Mouse (Mus musculus) embryonic facial prominence, embryonic 13.5 days (tissue): Measurements from ENCODE around the gene Prdm13. TPM values are rescaled to one million over a fixed set of nuclear protein-coding genes. Genes with fewer than 3 reads are reported as not detected.
A peak's percentile ranks its signal among the peaks of the same experiment; 100 is the strongest.

ENCODE experiments used
- ATAC-seq: fragments of 200-750 bp; cut with Nextera tagmentation; 2 replicates; pipeline ENCODE4 v1.8.0; 2017; ENCODE audit warnings: low read depth; ENCODE audit not compliant: insufficient number of reproducible peaks, insufficient read depth, low FRiP score, low TSS enrichment
- H3K27ac ChIP-seq: fragments of 300-500 bp; sonication (generic); 2 replicates; pipeline ENCODE4 v1.5.1; 2015; ENCODE audit warnings: moderate library complexity, mild to moderate bottlenecking, inconsistent platforms
- H3K27me3 ChIP-seq: fragments of 300-500 bp; sonication (generic); 2 replicates; pipeline ENCODE4 v1.6.1; 2015; ENCODE audit warnings: mild to moderate bottlenecking, inconsistent platforms
- H3K36me3 ChIP-seq: fragments of 300-500 bp; sonication (generic); 2 replicates; pipeline ENCODE4 v1.6.1; 2015; ENCODE audit warnings: mild to moderate bottlenecking, inconsistent platforms
- H3K4me1 ChIP-seq: fragments of 300-500 bp; sonication (generic); 2 replicates; pipeline ENCODE4 v1.6.1; 2015; ENCODE audit warnings: inconsistent platforms
- H3K4me2 ChIP-seq: fragments of 300-500 bp; sonication (generic); 2 replicates; pipeline ENCODE4 v1.6.1; 2015; ENCODE audit warnings: moderate library complexity, mild to moderate bottlenecking, inconsistent platforms
- H3K4me3 ChIP-seq: fragments of 300-500 bp; sonication (generic); 2 replicates; pipeline ENCODE4 v1.5.1; 2015; ENCODE audit warnings: mild to moderate bottlenecking, inconsistent platforms
- H3K9ac ChIP-seq: fragments of 300-500 bp; sonication (generic); 2 replicates; pipeline ENCODE4 v1.6.1; 2015; ENCODE audit warnings: mild to moderate bottlenecking, inconsistent platforms
- H3K9me3 ChIP-seq: fragments of 300-500 bp; sonication (generic); 2 replicates; pipeline ENCODE4 v1.6.1; 2016; ENCODE audit warnings: inconsistent platforms
- WGBS: fragments of 180-500 bp; shearing (Covaris S2); methylation state at CpG from one replicate; pipeline ENCODE4 v1.1.7; 2015; ENCODE audit warnings: mixed read lengths; 5-methylcytosine and 5-hydroxymethylcytosine counted together
- polyA plus RNA-seq: library from polyadenylated mRNA; unstranded; fragments of >200 nt; fragmentation: Nextera tagmentation; extraction: Ambion mirVana; gene quantifications from 2 replicates; pipeline ENCODE4 v1.2.1, GENCODE M21; 2015

Prdm13 gene
- polyA plus RNA-seq, 1 experiment from 2014 or later, result not detected

DNA sequence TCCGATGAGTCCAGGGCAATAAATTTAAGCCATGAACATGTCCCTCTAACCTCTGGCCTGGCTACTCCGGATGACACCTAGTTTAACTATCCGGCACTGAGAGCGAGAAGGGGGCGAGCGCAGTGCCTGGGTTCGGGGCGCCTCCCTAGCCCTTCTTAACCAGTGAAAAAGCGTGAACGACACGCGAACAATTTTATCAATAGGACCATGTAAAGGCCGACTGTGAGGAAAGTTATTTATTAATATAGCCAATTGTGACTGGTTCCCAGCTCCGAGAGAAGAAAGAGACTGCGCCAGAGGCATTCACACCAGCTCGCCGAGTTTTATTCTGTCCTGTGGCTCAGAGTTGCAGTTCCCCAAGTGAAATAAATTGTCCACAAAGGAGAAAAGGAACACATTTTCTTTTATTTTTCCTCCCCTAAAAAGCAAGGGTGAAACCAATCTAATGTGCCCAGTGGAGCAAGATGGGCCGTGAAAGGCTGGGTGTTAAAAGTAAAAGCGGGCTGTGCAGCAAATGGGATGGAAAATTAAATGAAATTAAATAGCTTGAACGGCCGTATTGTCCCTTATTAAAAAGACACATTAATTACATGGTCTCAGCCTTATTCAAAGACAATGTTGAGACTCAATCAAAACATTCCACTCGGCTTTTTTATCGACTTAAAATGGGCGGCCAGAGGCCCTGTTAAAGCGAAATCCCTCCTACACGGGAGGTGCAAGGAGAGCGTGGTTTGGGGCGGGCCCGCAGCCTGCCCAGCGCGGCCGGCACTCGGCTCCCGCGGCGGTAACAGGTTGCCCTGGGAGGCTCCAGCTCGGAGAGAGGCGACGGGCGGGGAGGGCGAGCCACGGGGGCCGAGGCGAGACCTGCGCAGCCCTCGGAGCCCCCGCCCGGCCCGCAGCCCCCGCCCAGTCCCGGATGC lies 2.3 kb upstream of the Prdm13 start:
- peak overlapping the region; percentile 73 for H3K4me2 ChIP-seq
- 2% methylated on average over 50 of the region's 51 CpGs for WGBS
- peak overlapping the region; percentile 46 for H3K4me3 ChIP-seq
- H3K4me1 ChIP-seq, result peaks cover 9% of the 10 kb centered on the region
- peaks cover 99% of the 10 kb centered on the region for H3K27me3 ChIP-seq
- H3K27ac ChIP-seq, result no peak overlapping the region
- H3K36me3 ChIP-seq, result no peaks in the 10 kb centered on the region
- peak overlapping the region; percentile 44; the same call in 1 of the 2 replicates for H3K9ac ChIP-seq
- H3K9me3 ChIP-seq, result no peaks in the 10 kb centered on the region
- no peak for ATAC-seq

DNA sequence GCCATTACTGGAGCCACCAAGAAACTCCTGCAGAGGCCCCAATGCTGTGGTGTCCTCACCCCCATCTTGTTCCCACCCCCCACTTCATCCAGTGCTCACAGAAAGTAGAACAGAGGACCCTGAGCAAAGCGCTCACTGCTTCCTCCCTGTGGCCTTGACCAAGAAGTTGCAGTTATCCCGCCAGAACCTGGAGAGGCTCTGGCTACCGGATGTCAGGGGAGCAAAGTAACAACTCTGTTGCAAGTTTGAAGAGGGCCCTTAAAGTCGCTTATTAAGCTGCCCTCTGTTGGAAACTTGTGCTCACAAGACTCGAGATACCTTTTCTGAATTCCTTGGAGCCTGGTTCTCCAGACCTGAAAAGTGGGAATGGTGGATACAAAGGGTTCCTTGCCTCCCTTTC lies 1.2 kb upstream of the Prdm13 start:
- Histone ChIP-seq H3K27me3 (peaks cover 99% of the 10 kb centered on the region), H3K4me2 (no peak overlapping the region), H3K4me3 (no peak overlapping the region), H3K9me3 (no peaks in the 10 kb centered on the region), H3K36me3 (no peaks in the 10 kb centered on the region), H3K27ac (no peak overlapping the region), H3K4me1 (peaks cover 9% of the 10 kb centered on the region), H3K9ac (no peak overlapping the region)
- no peak for ATAC-seq
- under 1% methylated on average over 5 of the region's 5 CpGs for WGBS

DNA sequence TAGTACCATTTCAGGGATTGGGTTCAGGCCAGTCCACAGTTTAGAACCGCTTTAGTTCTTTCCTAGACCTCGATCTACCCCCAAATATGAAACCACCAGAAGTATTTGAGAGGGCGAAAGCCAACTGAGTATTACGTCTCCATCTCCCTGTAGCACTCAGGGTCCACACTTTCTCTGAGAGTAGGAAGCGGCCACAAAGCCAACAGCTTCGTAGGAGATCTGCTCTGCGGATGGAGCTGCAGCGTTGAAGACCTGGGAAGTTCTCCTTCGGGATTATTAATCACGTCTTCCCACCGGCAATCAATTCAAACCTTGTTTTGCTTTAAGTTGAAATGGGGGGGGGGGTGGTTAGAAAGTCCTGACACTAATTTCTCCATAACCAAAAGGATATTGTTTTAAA lies 653 bp upstream of the Prdm13 start:
- Histone ChIP-seq H3K9me3 (no peaks in the 10 kb centered on the region), H3K4me3 (no peak overlapping the region), H3K36me3 (no peaks in the 10 kb centered on the region), H3K4me1 (peaks cover 9% of the 10 kb centered on the region), H3K27ac (no peak overlapping the region), H3K4me2 (no peak overlapping the region), H3K27me3 (peaks cover 99% of the 10 kb centered on the region), H3K9ac (no peak overlapping the region)
- 2% methylated on average over 11 of the region's 11 CpGs for WGBS
- ATAC-seq, result no peak

DNA sequence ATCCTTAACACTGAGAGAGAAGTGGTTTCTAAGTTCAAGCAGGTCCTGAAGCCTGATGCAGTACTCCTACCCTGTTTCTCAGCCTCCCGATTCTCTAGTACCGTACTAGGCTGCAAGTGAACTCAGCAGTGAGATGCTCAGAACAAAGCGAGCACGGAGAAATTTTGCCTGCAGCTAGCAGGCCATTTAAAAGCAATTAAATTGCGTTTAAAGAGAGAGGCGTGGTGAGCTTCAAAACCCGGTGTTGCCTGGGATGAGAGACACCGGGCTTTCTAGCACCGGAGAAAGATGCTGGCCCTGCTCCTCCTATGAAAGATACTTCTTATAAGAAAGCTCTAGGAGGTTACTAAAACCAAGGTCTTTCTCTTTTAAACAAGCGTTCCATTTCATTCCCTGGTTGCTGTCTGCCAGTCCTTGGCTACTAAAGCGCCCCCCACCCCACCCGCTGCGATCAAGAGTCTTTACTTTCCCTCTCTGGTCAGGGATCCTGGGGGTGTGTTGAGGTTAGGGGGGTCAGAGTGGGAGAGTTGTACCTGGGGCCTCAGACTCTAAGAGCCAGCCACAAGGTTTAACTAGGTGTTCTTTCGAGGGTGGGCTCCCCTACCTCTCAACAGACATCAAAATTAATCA lies 1.3 kb downstream of the Prdm13 start:
- Histone ChIP-seq H3K4me2 (no peak overlapping the region), H3K27me3 (peaks cover 99% of the 10 kb centered on the region), H3K4me3 (no peak overlapping the region), H3K27ac (no peak overlapping the region), H3K9ac (no peak overlapping the region), H3K36me3 (no peaks in the 10 kb centered on the region), H3K9me3 (no peaks in the 10 kb centered on the region), H3K4me1 (peaks cover 13% of the 10 kb centered on the region)
- no peak for ATAC-seq
- 1% methylated on average over 14 of the region's 14 CpGs for WGBS

DNA sequence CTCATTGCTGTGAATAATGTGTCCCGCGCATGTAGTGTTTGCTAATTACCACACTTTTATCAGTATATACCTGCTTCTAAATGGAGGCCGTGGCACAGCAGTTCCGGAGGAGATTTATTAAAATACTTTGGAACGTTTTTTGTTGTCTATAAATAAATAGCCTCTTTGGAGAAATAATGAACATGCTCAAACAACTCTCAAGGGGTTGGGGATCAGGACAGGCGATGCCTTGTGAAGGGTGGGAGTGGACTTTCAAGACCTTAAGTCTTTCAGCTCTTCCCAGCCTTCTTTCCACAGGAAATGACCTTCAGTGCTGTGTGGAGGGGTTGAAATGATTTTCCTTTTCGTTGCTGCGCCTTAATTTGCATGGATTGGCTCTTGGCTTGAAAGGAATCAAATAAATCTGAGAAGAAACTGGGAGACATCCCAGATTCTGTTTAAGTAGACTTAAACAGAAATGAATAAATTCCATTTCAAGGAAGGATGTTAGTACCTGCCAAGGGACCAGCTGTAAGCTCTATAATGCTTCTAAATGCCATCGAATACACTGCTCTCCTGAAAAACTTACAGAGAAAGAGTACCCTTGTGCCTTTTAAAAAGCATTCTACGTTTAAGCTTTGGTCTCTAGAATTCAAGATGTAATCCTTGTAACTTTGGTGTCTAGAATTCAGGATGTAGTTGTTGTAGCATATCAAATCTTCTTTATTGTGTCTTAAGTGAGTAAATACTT lies 3.2 kb downstream of the Prdm13 start:
- no peak for ATAC-seq
- Histone ChIP-seq H3K4me3 (no peak overlapping the region), H3K36me3 (no peaks in the 10 kb centered on the region), H3K9ac (no peak overlapping the region), H3K4me1 (peaks cover 17% of the 10 kb centered on the region), H3K27ac (no peak overlapping the region), H3K9me3 (no peaks in the 10 kb centered on the region), H3K4me2 (no peak overlapping the region), H3K27me3 (peaks cover 100% of the 10 kb centered on the region)
- 9% methylated on average over 10 of the region's 10 CpGs for WGBS

DNA sequence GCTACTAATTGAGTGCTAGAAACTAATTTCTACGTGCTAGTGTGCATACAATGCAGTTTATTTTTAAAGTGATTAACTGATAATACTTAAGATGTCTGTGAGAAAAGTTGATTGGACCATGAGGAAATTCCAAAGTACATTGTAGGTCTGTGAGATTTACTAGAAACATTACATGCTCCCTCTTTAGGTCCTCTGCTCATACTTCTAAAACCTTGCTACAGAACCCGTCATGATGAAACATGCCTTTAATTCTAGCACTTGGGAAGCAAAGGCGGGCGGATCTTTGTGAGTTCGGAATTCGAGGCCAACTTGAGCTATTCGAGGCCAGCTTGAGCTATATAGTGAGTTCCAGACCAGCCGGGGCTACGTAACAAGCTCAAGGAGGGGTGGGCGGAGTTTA lies 4.8 kb downstream of the Prdm13 start:
- Histone ChIP-seq H3K4me3 (no peak overlapping the region), H3K4me2 (no peak overlapping the region), H3K9me3 (no peaks in the 10 kb centered on the region), H3K27ac (no peak overlapping the region), H3K4me1 (peaks cover 17% of the 10 kb centered on the region), H3K9ac (no peak overlapping the region), H3K27me3 (peaks cover 99% of the 10 kb centered on the region), H3K36me3 (no peaks in the 10 kb centered on the region)
- no peak for ATAC-seq
- WGBS, result 2% methylated on average over 10 of the region's 10 CpGs

DNA sequence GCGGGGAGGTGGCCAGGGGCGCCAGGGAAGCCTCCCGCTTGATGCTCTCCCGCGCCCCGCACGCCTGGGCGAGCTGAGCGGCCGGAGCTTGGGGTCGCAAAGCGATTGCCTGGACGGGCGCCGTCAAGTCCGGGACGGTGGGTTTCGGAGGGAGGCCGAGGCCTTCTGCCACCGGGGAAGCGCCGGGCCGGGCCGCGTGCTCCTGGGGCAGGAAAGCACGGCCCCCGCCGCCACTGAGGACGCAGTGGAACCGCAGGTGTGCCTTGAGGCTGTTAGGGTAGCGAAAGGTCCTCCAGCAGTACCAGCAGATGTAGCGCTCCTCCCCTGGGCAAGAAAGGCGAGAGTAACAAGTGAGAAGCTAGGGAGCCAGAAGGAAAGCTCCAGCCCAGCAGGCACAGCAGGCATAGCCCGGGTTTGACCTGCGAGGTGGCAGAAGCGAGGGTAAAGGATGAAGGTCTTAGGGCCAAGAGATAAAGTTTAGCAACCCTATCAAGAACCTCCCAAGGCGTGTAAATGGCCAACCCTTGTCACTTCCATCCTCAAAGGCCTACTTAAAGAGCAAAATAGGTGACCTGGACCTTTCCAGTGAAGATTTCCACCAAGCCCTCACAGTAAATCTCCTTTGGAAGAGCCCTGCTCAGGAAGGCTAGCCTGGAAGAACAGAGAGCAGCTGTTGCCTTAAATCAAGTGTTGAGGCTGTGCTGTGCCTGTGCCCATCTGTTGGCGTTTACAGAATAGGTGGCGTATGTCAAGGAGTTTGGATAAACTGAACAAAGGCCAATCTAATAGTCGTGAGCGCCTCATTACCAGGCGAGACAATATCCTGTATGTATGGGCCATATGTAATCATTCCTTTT lies 5.9 kb downstream of the Prdm13 start:
- ATAC-seq, result 0 out of 2 replicates have a peak, but pooled peaks have one; percentile 5
- Histone ChIP-seq H3K4me2 (peak overlapping the region; percentile 63), H3K9me3 (no peaks in the 10 kb centered on the region), H3K36me3 (no peaks in the 10 kb centered on the region), H3K27ac (no peak overlapping the region), H3K27me3 (peaks cover 99% of the 10 kb centered on the region), H3K4me1 (peaks cover 17% of the 10 kb centered on the region), H3K9ac (no peak overlapping the region), H3K4me3 (peak overlapping the region; percentile 43)
- WGBS, result 2% methylated on average over 42 of the region's 42 CpGs

DNA sequence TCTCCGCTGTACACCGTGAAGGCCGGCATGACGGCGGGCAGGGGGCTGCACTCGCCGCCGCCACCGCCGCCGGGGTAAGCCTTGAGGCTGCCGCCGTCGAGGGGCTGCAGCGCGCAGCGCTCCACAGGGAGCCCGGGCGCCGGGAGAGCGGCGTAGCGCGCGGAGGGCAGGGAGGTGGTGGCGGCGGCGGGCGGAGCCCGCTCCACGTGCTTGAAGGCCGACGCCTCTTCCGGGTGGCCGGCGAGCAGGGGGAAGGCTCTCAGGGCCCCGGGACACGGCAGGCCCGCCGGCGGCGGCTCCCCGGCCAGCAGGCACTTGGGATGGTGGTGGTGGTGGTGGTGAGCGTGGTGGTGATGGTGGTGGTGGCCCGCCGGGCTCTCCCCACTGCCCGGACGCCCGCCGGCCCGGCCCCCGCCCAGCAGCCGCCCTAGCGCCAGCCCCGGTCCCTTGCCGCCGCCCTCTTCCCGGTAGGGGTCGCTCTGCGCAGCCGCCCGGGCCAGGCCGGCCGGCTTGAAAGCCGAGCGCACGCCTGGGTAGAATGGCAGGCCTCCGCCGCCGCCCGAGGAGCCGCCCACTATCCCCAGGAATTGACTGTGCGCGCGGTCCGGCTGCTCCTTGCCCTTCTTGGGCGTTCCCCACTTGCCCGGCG lies 6.7 kb downstream of the Prdm13 start:
- H3K9me3 ChIP-seq, result no peaks in the 10 kb centered on the region
- WGBS, result under 1% methylated on average over 64 of the region's 79 CpGs

DNA sequence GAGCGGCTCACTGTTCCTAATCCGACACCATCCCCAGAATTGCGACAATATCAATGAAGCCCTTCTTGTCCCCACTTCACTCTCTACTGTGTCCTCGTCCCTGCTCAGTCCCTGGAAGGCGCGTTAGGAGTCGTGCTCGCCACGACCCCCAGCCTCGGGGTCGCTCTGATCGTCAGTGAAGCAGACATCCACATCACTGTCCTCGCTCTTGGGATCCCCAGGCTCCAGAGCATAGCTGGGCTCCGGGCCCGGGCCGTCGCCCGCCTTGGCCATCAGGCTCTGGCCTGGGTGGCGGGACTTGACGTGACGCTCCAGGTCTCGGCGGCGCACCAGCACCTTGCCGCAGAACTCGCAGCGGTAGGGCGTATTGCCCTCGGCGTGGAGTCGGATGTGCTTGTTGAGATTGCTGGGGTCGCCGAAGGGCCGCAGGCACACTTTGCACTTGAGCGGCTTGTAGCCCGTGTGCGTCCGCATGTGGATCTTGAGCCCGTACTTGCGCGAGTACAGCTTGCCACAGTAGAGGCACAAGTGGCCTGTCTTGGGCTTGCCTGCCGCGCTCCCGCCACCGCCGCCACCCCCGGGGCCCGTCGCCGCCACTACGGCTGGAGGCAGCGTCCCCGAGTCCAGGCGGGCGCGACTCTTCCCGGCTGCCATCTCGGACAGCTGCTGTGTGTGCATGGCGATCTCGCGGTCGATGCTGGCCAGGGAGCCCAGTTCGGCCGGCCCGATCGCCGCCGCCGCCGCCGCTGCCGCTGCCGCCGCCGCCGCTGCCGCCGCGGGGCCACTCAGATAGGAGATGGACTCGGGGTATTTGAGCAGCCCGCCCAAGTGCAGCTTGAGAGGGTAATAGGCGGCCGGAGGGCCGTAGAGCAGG lies 7.4 kb downstream of the Prdm13 start:
- no peak overlapping the region for H3K27ac ChIP-seq
- peaks cover 17% of the 10 kb centered on the region for H3K4me1 ChIP-seq
- peaks cover 98% of the 10 kb centered on the region for H3K27me3 ChIP-seq
- WGBS, result under 1% methylated on average over 84 of the region's 84 CpGs
- H3K4me3 ChIP-seq, result peak overlapping the region; percentile 43
- H3K4me2 ChIP-seq, result peak overlapping the region; percentile 63
- no peaks in the 10 kb centered on the region for H3K9me3 ChIP-seq
- no peak overlapping the region for H3K9ac ChIP-seq
- 0 out of 2 replicates have a peak, but pooled peaks have one; percentile 5 for ATAC-seq
- no peaks in the 10 kb centered on the region for H3K36me3 ChIP-seq

More for the DNA sequence above, 6.7 kb downstream of the Prdm13 start:
- peak; percentile 66 for ATAC-seq
- Histone ChIP-seq H3K36me3 (no peaks in the 10 kb centered on the region), H3K4me3 (peak overlapping the region; percentile 43), H3K27ac (no peak overlapping the region), H3K9ac (0 out of 2 replicates have a peak overlapping the region, but pooled peaks have one; percentile 21), H3K4me2 (peak overlapping the region; percentile 63), H3K27me3 (peaks cover 99% of the 10 kb centered on the region), H3K4me1 (peaks cover 17% of the 10 kb centered on the region)

DNA sequence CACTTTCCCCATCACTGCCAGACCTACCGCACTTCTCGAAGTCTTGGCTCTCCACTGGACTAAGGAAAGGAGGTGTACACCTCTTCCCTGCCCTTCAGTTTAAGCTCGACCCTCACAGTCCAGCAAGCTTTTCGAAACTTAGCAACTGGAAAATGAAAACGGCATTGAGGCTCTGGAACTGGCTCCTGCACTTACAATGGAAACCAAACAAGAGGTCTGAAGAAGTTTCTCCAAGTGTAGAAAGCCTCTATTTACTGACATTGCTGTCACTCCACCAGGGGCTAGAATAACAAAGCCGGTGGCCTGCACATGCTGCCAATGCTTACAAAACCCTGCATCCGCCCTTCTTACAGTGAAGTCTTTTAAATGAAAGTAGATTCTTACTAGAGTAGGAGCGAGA lies 11.1 kb downstream of the Prdm13 start:
- Histone ChIP-seq H3K4me1 (peaks cover 16% of the 10 kb centered on the region), H3K36me3 (no peaks in the 10 kb centered on the region), H3K9ac (no peak overlapping the region), H3K27ac (no peak overlapping the region), H3K4me3 (no peak overlapping the region), H3K4me2 (no peak overlapping the region), H3K27me3 (peaks cover 92% of the 10 kb centered on the region), H3K9me3 (no peaks in the 10 kb centered on the region)
- WGBS, result 3% methylated on average over 8 of the region's 8 CpGs
- ATAC-seq, result no peak
